Mouse (Mus musculus): ENCODE results near the gene Stx8.

Gene Stx8

GRCm38 (mm10) chr11:68144235-68145065, 178.5 kb downstream of the Stx8 start:
- no peak for DNase-seq (ENCODE audit: extremely low spot score, low spot score)

DNA sequence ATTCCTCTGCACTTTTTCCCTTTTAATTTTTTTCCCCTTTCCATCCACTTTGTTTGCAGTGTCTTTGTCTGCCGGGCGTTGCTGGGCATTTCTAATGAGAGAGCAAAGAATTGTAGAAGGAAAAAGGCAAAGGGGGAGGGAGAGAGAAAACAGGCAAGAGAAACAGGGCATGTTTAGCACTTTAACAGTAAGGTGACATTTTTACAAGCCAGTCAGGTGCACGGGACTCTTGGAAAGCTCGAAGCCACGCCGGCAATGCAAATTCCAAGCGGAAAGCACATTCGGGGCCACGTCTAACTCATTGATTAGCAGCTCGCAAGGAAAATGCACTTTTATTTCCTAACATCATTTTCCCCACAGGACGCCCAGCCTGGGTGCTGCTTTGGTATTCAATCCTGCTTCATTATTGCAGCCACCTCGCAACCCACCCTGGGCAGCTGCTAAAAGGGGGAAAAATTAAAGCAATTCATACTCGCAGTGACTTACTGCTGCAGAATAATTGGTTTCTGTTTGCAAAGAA, 179.1 kb downstream of the Stx8 start:
- DNase-seq (ENCODE audit: extremely low spot score, low spot score), result peak; percentile 44

DNA sequence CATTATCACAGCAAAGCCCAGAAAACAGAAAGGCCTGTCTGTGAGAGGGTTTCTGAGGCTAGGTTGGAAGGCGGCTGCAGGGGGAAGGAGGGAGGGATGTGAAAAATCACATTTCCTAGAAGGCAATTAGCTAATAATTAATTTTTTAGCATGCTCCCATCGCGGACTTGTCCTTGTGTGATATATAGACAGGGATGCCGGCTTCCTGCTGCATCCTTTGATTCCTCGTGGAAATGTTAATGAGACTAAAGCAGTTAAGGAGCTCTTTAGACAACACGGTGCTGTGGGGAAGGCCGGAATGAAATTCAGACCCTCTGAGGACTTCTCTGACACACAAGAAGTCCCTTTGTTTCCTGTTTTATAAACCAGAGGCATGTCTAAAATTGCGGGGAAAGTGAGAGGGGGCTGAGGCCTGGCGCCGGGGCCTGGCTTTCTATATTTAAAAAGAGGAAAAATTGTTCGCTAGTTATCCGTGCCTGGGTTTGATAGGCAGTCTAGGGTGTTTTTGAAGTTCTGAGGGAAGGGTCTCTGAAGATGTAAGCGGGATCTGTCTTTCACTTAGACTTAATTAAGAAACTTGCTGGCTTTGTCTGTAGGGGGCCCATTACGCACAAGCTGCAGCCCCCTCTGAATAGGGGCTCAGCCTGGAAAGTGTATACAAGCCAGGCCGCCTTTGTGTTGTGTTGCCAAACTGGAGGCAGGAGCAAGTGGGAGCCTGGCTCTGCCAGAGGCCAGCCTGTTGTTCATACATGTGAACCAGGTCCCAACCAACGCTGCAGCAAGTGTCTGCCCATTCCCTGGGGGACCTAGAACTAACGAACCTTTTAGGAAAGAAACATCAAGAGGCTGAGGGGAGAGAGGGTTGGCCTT, 179.8 kb downstream of the Stx8 start:
- DNase-seq (ENCODE audit: extremely low spot score, low spot score), result peak; percentile 44

DNA sequence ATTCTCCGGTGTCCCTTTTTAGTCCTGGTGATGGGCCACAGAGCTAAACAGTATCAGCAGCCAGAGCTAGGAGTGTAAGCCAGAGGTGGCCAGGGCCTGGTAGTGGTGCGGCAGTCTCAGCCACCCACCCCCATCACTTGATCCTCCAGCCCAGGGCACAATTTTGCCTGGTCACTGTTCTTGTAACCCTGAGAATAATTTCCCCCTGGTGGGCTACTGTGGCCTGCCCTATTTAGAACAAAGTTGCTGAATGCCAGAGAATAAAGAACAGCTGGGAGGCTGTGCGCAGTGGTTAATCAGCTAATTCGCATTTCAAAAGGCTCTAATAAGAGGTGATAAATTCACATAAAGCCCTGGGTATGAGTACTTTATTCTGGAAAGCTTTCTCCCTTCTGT, 180.5 kb downstream of the Stx8 start:
- DNase-seq (ENCODE audit: extremely low spot score, low spot score), result no peak

DNA sequence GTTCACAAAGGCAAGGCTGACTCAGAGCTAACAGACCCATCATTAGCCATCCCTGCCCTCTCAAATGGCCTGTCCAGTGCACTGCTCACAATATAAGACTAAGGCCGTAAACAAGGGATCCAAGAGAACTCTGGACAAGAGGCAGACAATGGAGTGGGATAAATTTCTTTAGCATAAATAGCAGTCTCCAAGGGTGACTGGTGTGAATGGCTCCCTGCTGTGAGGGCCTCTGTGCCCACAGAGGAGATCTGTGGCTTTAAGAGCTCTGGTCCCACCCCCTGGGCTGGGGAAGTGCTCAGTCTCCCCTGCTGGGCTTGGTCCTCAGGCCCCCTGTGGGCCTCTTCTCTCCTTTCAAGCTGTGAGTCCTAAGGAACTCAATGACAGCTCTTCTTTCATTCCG, 184.9 kb downstream of the Stx8 start:
- DNase-seq (ENCODE audit: extremely low spot score, low spot score), result peak; percentile 66

DNA sequence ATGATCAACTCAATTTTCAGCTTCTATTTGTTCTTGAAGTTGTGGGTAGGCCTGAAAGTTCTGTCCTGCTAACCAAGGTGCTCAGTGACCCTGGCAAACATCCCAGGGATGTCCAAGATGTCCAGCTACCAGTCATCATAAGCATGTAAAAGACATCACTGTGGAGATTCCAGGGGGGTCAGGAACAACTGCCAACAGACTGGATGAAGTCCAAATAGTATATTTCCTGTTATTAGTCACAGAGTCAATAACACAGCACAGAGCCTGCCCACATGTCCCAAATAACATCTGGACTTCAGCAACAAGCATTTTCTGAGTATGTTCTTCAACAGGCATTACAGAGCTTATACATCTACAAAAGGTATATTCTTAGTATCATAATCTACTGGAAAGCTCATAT, 189.8 kb downstream of the Stx8 start:
- DNase-seq (ENCODE audit: extremely low spot score, low spot score), result no peak

DNA sequence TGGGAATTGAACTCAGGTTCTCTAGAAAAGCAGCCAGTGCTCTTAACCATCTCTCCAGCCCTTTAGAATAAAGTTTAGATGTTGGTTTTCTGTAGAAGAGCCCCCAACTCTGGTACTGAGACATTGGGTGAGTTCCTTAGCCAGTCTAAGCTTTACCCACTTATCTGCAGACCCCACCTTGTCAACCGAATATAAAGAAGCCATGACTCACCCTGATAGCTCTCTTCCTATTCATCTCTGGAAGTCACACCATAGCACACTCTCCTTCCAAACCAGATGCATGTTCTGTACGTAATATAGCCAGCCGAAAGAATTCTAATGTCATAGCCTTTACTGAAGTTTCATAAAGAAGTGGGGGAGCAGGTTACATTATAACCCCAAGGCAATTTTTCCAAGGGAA, 192.2 kb downstream of the Stx8 start:
- DNase-seq (ENCODE audit: extremely low spot score, low spot score), result no peak

GRCm38 (mm10) chr11:68159867-68160266, 193.9 kb downstream of the Stx8 start:
- DNase-seq (ENCODE audit: extremely low spot score, low spot score), result no peak

DNA sequence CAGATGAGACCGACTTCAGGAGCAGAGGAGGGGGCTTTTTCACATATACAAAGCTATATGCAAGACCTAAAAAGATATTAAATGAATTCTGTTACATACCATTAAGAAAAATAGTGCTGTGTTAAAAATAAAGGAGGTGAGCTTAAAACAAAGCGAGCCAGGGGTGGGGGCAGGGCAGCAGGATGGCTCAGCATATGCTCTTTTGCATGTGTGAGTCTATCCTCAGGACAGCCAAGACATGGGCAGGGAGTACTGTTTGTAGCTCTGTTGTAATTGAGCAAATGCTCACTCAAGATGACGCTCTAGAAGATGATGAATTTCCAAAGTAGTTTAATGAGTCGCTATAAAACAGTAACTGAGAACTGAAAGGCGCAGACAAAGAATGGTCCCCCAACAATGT, 198.4 kb downstream of the Stx8 start:
- no peak for DNase-seq (ENCODE audit: extremely low spot score, low spot score)

DNA sequence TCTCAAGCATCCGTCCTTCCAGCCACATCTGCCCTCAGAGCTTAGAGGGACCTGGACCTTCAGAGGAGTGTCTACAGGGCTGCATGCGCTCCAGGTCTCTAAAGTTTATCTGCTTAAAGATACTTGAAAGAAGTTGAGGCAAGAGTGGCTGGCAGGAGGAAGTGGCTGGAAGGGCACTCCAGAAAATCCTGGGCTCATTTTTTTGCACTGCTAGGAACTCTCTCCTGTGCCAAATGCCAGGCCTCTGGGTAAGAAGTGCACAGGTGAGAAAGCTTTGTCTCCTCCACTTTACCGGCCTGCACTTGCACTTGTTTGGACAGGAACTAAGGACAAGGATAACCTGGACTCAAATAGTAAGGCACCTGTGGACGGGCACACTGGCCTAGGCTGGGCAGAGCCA, 202.4 kb downstream of the Stx8 start:
- DNase-seq (ENCODE audit: extremely low spot score, low spot score), result no peak

DNA sequence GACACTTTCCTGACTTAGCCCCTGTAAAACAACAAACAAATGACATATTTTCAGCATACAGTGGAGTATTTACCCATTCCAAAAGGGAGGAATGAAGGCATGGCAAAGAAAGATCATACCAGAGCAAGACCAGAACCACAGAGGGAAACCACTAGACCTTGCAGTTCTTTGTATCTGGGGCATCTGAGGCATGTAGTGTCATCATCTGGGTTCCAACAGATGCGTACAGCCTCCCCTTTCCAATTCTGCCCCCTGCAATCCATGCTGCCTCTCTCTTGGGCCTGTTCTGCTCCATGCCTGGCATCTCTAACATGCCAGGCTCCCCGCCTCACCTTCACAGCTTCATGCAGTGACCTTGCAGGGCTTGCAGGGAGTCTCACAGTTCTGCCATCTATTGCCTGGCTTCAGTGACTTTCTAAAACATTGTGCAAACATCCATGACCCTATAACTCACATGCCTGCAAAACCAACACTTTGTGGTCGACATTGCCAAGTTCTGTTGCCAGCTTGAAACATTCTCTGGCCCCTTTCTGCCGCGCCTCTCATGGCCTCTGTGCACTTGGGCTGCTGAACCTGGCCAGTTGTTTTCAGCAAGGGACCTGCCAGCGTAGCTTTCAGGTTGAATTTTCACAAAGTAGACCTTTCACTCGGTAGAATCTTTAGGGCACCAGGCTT, 206.1 kb downstream of the Stx8 start:
- no peak for DNase-seq (ENCODE audit: extremely low spot score, low spot score)

DNA sequence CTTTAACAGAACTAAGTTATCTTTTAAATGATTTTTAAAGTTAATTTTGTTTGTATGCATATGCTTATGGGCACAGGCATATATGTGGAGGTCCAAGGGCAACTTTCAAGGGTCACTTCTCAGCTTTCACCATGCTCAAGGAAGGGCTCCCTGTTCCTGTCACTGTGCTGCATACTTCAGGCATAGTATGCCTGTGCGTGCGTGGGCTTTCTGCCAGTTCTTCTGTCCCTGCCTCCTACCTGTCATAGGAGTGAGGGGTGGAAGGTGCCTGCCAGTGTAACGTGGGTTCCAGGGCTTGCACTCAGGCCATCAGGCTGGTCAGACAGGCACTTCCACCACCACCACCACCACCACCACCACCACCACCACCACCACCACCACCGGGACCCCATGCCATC, 206.7 kb downstream of the Stx8 start:
- no peak for DNase-seq (ENCODE audit: extremely low spot score, low spot score)

DNA sequence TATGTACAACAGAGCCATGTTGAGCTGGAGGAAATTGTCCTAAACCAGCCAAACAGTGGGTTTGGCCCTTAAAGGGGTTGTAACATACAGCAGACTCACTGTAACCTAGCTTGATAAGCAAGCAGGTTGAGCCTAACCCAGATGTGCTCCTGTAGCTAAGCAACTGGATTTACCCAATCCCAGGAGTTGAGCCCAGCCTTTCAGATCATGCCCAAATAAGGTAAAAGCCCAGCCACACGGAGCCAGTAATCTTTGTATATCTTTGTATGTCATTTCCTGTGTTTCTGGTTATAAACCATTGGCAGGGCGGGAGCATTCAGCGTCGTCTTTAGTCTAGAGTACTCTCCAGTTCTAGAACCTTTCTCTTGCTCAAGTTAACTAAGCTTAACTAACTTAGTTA, 210.6 kb downstream of the Stx8 start:
- no peak for DNase-seq (ENCODE audit: extremely low spot score, low spot score)

GRCm38 (mm10) chr11:68177415-68177814, 211.4 kb downstream of the Stx8 start:
- no peak for DNase-seq (ENCODE audit: extremely low spot score, low spot score)

DNA sequence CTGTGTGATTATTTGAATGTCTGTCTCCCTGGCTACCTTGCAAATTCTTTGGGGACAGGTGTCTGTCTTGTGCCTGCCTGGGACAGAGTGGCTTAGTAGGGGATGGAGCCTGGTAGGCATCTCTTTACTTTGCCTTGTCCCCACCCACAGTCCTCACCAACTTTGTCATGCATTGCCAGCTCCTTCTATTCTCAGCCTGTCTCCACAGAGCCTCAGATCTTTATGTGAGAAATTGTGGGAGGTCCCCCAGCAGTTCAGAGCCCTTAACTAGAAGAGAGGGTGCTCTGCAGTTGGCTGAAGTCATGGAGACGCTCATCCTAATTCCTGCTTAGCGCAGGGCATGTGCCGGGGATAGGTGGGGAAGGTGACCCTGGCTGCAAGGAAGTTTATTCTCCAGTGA, 219.7 kb downstream of the Stx8 start:
- DNase-seq (ENCODE audit: extremely low spot score, low spot score), result no peak

DNA sequence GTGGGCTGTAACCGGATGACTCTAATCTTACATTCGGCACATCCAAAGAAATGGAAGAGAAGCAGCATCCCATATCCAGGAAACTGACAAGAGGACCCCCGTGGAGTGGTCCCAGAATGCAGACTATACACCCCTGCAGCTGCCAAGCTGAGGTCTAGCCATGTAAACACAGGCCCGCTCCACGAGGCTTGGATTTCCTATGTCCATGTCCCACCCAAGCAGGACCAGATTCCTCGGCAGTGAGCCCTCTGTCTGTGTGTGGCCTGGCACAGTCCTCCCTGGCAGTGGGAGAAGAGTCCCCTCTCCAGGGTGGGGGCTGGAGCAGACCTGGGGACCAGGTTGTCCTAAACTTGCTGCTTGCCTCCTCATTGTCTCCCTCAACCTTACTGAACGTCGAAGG, 221.2 kb downstream of the Stx8 start:
- no peak for DNase-seq (ENCODE audit: extremely low spot score, low spot score)

DNA sequence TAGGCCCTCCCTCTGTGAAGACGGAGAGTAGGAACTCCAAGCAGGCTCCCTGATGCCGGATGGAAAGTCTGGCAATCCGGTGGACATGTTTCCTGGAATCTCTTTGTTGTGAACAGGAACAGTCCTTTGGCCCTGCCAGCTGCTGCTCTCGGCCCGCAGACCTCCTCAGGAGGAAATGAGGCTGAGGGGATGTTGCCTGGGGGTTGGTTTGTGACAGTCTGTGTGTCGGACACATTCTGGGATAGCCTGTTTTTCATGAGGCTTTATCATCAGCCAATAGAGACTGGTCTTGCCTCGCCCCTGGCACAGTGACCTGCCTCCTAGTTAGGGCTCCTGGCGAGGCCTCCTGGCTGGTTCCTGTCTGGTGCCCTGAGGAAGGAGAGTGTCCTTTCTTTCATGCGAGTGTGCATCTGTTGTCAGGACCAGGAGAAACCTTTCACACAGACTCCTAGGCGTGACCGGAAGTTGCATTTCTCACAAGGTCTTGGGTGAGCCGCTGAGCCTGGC, 222.8 kb downstream of the Stx8 start:
- DNase-seq (ENCODE audit: extremely low spot score, low spot score), result no peak

DNA sequence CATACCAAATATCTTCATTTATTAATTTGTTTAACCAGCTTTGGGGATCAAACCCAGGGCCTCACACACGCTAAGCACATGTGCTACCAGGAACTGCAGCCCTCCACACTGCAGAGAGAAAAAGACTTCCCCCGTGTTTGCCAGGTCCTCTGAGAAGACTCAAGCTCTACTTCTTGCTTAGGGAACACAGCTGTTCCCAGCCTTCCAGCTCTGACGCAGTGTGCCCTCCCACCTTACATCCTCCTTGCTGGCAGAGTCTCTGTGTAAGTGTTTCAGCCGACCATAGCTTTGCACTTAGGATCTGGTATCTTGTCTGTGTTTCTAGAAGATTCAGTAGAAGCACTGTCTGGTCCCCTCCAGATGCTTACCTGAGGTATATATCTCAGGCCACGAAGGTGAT, 224.9 kb downstream of the Stx8 start:
- no peak for DNase-seq (ENCODE audit: extremely low spot score, low spot score)

- no peak for DNase-seq (ENCODE audit: extremely low spot score, low spot score)
Observed at GRCm38 (mm10) chr11:68195168-68195567, 229.2 kb downstream of the Stx8 start.

DNA sequence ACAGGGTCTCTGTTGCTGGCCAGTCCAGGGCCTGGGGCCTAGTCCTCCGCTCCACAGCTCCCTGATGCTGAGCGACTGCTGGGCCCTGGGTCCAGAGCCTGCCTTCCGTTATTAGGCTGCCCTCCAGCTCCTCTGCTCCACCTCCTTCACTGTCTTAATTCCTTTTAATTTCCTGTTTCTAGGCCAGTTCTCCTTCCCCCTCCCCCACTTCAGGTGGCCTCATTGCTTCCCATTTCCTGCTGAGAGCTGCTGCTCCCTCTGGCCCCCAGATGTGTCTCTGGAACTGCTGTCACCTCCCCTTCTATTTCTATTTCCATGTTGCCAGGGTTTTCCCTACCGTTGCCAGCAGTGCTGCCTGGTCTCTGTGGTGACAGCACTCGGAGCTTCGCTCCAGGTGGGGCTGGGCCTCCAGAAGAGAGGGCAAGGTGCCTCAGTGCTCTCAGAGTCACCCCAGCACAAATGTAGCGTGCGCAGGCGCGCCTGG, 229.7 kb downstream of the Stx8 start:
- no peak for DNase-seq (ENCODE audit: extremely low spot score, low spot score)

DNA sequence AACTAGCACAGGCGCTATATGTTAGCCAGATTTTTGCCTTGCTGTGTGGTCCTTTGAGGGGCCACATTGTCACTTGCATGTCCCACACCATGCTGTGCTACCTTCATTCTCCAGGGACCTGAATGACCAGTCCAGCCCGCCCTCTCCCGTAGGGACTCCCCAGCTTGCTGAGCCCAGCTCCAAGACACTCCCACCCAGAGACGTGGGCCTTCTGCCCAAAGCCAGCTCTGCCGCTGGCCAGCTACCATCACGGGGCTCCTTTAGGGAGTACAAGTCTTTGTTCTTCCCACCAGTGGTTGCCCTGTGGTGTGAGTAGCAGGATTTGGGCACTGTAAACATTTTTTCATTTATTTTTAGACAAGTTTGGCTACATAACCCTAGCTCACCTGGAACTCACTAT, 230.6 kb downstream of the Stx8 start:
- DNase-seq (ENCODE audit: extremely low spot score, low spot score), result no peak

DNA sequence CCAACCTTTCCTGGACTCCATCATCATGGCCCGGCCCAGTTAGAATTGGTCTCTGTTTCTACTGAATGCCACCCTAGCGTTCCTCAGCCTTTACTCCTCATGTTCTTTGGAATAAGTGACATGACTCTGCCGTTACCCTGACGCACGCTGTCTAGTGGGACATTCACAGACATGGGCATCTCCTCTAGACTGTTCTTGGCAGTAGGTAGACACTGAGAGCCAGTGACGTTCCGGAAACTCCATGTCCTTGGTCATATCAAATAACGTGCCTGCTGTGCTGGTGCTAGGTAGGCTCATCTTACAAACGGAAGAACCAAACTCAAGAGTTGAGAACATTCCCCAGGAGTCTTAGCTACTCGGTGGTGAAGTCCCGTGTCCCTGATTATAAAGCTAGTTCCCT, 231.5 kb downstream of the Stx8 start:
- DNase-seq (ENCODE audit: extremely low spot score, low spot score), result no peak

Measured in neural tube, embryonic 10.5 days (tissue).